Mouse (Mus musculus) lung, postnatal 10 days (tissue): ENCODE results near the gene Faxc.

Source experiments
- DNase-seq: peaks from one replicate; pipeline ENCODE4 v3.0.0; 2021

Faxc gene

GRCm38 (mm10) chr4:21930971-21931771 is at the start of gene Faxc:
Faxc (plus strand) TSS chr4:21931329.
- DNase-seq, result peak; percentile 32

- DNase-seq, result no peak
These were observed 48.3 kb upstream of the Faxc start for GRCm38 (mm10) chr4:21882806-21883205.

- no peak for DNase-seq
These were observed 45.3 kb upstream of the Faxc start for GRCm38 (mm10) chr4:21885831-21886230.

- DNase-seq, result no peak
These were observed 872 bp downstream of the Faxc start for GRCm38 (mm10) chr4:21931772-21932630.

- no peak for DNase-seq
These were observed 4.2 kb downstream of the Faxc start for GRCm38 (mm10) chr4:21935378-21935777.

- no peak for DNase-seq
These were observed 5.3 kb downstream of the Faxc start for GRCm38 (mm10) chr4:21936424-21936823.

- DNase-seq, result no peak
These were observed 6.8 kb downstream of the Faxc start for GRCm38 (mm10) chr4:21937890-21938289.

- no peak for DNase-seq
These were observed 13.5 kb downstream of the Faxc start for GRCm38 (mm10) chr4:21944672-21945071.

- peak; percentile 34 for DNase-seq
These were observed 20.3 kb downstream of the Faxc start for GRCm38 (mm10) chr4:21951444-21951843.

- no peak for DNase-seq
These were observed 21.1 kb downstream of the Faxc start for GRCm38 (mm10) chr4:21952255-21952654.

GRCm38 (mm10) chr4:21957570-21958321 is 26.6 kb downstream of the Faxc start:
- DNase-seq, result peak; percentile 72

- DNase-seq, result no peak
These were observed 40.8 kb downstream of the Faxc start for GRCm38 (mm10) chr4:21971949-21972348.

GRCm38 (mm10) chr4:21974126-21974525 is 43.0 kb downstream of the Faxc start:
- DNase-seq, result no peak

GRCm38 (mm10) chr4:21980471-21980870 is 49.3 kb downstream of the Faxc start:
- DNase-seq, result no peak

GRCm38 (mm10) chr4:21982449-21982848 is 51.3 kb downstream of the Faxc start:
- no peak for DNase-seq

GRCm38 (mm10) chr4:21986857-21987256 is 55.7 kb downstream of the Faxc start:
- no peak for DNase-seq

- no peak for DNase-seq
These were observed 56.3 kb downstream of the Faxc start for GRCm38 (mm10) chr4:21987460-21987859.

- no peak for DNase-seq
These were observed 58.5 kb downstream of the Faxc start for GRCm38 (mm10) chr4:21989571-21990091.

- no peak for DNase-seq
These were observed 59.6 kb downstream of the Faxc start for GRCm38 (mm10) chr4:21990580-21991235.

- DNase-seq, result peak; percentile 45
These were observed 86.7 kb downstream of the Faxc start for GRCm38 (mm10) chr4:22017656-22018379.

- no peak for DNase-seq
These were observed 87.3 kb downstream of the Faxc start for GRCm38 (mm10) chr4:22018414-22018813.

GRCm38 (mm10) chr4:22029951-22030350 is 98.8 kb downstream of the Faxc start:
- no peak for DNase-seq
